Mouse (Mus musculus) adipocyte (in vitro differentiated cells): ENCODE results near the gene Nxn.

ENCODE experiments used
- DNase-seq: peaks from one replicate; pipeline ENCODE4 v3.0.0-alpha.2; 2016; ENCODE audit warnings: low spot score

Nxn gene

DNA sequence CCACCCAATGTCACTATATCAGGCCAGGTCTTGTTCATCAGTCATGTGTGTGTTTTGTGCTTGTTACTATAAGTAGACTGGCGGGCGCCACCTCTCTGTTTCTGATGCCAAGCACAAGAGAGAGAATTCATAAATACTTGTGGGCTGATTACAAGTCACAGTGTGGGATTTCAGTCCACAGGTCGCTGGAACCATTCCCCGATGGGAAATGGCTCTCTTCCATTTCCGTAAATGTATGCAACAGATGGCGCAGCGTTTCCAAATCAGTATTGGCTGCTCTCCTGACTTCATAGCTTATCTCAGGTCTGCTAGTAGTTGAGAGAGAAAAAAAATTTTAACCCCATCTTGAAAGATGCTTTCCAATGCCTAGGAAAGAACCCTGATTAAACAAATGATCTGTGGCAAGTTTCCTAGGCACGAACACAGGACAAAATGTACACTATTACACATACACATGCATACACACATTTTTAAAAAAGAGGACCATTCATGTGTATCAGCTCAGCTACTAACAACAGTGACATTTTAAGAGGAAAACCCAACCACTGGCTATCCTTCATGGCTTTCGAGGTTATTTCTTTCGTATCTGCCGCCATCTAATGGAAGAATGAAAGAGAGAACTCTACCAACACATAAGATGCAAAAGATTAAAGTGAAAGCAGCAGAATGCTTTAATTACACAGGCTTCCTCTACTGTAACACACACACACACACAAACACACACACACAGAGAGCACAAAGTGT, 819 bp upstream of the Nxn start:
- DNase-seq, result peak; percentile 81

DNA sequence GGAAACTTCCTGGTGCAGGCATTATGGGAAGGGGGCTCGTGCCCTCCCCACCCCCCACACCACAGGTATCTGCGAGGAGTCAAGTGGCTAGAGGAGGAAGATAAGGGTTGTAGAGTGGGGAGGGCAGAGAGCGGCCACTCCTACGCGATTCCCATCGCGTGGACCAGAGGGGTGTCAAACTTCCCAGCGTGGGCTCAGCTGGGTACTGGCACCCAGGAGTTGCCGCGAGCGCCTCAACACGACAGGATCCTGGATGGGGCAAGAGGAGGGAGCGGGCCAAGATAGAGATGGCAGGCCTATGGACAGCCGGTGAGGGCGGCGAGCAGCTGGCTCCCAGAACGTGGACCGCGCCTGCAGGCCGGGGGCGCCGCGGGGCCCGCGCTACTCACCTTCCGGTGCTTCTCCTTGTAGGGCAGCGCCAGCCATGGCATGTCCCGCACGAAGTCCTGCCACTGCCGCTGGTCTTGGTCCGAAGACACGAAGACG, 585 bp downstream of the Nxn start:
- DNase-seq, result peak; percentile 55

DNA sequence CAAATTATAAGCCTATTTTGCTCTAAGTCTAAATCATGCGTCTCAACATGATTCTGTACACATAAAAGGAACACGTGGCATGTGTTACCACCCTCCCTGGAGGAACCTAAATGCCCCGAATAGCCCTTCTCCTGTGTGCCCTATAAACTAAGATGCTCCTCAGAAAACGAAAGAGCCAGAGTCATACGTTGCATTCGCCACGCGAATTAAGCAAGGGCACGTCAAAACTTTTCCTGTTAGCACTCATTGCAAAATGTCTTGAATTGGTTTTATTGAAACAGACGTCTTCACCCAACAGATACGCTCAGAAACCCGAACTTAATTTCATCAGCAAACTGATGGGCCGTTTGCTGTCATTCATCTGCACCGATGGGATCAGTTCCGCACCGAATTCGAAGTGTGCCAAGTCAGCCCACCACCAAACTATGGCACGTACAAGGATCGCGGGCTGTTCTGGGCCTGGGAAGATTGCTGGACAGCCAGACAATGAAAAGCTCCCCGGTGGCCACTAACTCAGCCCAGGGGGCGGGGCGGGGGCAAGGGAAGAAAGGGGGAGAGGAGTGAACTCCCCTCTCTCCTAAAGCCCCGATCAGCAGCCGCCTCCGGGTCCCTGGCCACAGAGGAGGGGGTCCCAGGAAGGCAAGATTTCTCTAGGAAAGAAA, 1.2 kb downstream of the Nxn start:
- peak; percentile 57 for DNase-seq

GRCm38 (mm10) chr11:76392996-76393395, 5.9 kb downstream of the Nxn start:
- DNase-seq, result no peak

DNA sequence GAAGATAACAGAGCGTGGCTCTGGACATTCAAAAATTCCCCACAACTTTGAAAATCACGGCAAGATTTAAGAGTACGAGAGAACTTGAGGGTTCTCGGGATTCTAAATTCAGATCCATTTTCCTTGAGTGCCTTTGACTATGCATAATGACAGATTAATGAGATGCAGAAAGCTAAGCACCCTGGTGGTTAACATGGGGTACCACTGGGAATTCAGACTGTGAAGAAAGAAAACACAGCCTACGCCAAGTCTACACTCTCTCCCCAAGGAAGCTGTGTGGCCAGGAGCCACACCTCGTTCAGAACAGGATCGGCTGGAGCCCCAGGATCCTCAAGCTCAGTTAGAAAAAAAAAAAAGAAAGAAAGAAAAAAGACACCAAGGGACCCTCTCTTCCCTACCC, 6.4 kb downstream of the Nxn start:
- DNase-seq, result no peak

- DNase-seq, result no peak
These were observed 10.2 kb downstream of the Nxn start for GRCm38 (mm10) chr11:76388711-76389110.

- no peak for DNase-seq
These were observed 11.8 kb downstream of the Nxn start for GRCm38 (mm10) chr11:76387097-76387496.

GRCm38 (mm10) chr11:76385746-76386145, 13.2 kb downstream of the Nxn start:
- no peak for DNase-seq

GRCm38 (mm10) chr11:76385017-76385416, 13.9 kb downstream of the Nxn start:
- DNase-seq, result no peak

- DNase-seq, result no peak
These were observed 14.6 kb downstream of the Nxn start for GRCm38 (mm10) chr11:76384307-76384706.

GRCm38 (mm10) chr11:76382711-76383324, 16.1 kb downstream of the Nxn start:
- DNase-seq, result no peak

DNA sequence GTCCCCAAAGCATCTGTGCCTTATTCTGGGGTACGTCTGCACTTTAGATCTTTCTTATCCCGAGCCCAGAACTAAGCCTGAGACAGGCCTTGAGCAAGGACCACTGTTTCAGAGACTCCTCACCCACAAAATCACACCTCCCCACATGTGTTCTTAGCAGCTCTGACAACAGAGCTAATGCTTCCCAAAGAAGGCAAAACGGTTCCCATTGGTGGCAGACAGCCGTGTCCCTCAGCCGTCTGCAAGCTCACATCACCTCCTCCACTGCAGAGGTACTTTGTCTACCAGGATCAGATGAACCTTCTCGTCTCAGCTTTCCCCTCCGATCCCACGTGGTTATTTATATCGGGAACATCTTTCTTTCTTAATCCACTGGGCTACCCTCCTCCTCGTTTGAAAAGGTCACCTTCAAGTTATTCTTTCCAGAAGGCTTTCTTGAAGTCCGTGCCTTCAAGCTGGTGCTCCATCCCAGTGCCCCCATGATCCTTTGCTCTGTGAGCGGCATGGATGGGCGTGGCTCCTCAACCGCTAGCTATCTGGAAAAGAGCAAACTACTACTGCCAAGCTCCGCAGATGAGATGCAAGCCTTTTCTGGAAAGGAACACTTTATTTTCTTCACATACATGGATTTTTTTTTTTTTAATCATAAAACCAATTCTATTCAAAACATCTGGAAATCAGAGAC, 17.6 kb downstream of the Nxn start:
- DNase-seq, result no peak

DNA sequence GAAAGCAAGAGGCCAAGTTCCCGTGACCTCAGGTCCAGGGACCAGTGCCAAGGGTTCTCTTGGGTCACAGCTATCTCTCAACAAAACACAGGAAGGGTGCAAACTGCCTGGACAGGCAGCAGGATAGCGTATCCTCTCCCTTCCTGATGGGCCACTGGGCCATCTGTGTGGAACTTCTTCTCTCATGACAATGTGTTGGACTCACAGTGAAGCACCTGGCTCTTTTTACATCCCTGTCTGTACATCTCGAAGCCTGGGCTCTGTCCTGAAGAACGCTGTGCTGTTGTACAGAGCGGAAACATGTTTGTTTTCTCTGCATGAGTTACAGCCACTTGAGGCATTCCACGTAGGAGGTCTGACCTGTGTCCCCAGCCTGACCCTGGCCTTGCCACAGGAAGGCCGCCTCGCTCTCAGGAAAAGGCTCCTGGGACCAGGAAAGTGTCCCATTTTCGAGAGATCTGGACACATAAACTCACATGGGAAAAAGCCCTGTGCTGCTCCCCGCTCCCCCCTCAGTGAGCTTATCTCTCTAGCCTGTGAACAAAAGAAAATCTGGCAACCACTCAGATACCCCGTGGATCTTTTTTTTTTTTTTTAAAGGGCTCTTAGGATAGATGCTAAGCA, 18.9 kb downstream of the Nxn start:
- DNase-seq, result peak; percentile 34

GRCm38 (mm10) chr11:76376425-76376824, 22.5 kb downstream of the Nxn start:
- no peak for DNase-seq

DNA sequence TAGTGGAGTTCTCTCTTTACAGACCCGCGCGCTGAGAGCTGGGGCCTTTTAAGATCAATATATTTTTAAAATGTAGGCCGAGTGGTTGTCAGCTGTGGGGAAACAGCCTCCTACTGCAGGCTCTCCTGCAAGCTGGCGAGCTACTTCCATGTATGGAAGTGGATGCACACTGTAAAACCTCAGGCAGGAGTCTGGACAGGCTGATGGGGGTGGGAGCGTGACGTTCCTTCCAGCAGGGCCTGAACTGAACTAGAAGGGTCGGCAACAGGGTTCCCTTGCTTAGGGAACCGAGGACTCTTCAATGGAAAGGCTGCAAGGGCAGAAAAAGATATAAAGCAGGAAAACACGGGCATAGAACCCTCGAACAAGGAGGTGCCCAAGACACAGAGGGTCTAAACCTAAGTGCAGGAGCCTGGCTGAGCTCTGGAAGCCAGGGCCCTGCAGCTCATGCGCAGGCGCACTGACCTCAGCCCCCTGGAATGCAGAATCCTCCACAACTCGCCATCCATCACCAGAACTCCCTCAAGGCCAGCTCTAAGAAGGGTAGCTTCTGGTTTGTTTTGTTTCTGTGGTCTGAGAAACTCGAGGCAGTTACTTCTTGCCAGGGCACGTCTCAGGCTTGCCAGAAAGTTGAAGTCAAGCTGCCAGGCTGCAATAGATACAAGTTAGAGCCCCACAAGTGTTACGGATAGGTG, 24.3 kb downstream of the Nxn start:
- peak; percentile 78 for DNase-seq

- DNase-seq, result peak; percentile 25
These were observed 26.4 kb downstream of the Nxn start for GRCm38 (mm10) chr11:76372534-76372933.

- peak; percentile 20 for DNase-seq
These were observed 26.8 kb downstream of the Nxn start for GRCm38 (mm10) chr11:76372120-76372519.

GRCm38 (mm10) chr11:76370491-76370890, 28.4 kb downstream of the Nxn start:
- no peak for DNase-seq

DNA sequence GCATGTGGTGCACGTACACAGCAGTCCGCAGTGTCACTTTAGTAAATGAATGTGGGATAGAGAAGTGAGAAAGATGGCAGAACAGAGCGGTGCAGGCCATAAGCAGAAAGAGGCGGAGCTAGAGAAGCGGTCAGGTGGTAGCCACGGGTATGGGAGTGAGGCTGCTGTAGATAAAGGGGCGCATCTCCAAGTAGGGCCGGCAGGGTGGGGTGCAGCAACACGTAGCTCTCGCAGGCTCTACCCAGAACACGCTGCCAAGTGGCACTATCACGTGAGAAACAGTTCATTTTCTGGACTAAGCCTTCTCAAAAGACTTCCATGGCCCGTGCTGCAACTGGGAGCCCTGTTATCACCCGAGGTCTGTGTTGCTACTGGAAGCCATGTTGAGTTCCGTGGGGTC, 32.2 kb downstream of the Nxn start:
- DNase-seq, result no peak

GRCm38 (mm10) chr11:76364038-76364437, 34.9 kb downstream of the Nxn start:
- DNase-seq, result no peak

- no peak for DNase-seq
These were observed 35.3 kb downstream of the Nxn start for GRCm38 (mm10) chr11:76363636-76364035.
